28 mouse cellular contexts compared by ENCODE assay signal in the genomic region with DNA sequence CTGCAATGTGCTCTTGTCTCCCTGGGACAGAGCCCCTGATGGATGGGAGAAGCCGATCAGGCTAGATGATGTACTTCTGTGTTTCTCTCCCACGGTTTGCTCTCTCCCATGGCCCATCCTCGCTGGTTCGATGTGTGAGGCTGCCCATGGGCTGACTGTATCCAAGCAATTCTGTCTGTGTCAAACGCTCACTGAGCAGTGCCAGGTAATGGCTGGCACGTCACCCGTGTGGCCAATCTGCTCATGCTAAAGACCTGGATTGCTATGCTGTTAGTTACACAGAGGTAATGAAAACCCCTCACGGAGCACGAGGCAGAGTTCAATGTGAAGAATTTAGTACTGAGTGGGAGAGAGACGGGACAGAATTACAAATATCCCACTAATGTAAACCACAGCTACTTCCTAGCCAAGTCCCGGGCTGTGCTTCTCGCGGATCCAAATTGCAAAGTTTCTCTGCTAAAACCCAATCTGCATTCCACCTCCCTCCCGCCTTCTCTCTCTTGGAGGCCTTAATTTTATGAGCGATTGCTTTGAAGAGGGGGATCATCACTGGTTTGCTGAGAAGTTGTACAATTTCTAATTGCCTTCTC.
DNase-seq lines count a peak whose midpoint lies in the region; ATAC-seq and TF ChIP-seq lines count a peak whose summit lies in the region.
"Had no signal": no experiment of that assay in that cellular context is flagged by ENCODE, and none has a peak within 500 bp of the region (broad histone marks: within the 10 kb centered on the region; RNA-seq: fewer than 3 reads in every experiment).

No protein-coding gene starts in this region.

- TF ChIP-seq POLR2A in brain, embryonic 14.5 days (IDR thresholded peaks at IDR 0.05; ENCODE audit: borderline replicate concordance, extremely low read depth, insufficient read depth, insufficient read length, poor library complexity, severe bottlenecking), result no peak

- H3K27ac ChIP-seq in embryonic facial prominence, embryonic 14.5 days (replicated peaks; ENCODE audit: low read depth, low read length), result no peak overlapping the region
- H3K27ac ChIP-seq in embryonic facial prominence, embryonic 10.5 days (replicated peaks), result no peak overlapping the region
- no peak overlapping the region for H3K27ac ChIP-seq in kidney, embryonic 14.5 days (ENCODE audit: low read depth, low read length)
- H3K27ac ChIP-seq: embryonic facial prominence, embryonic 12.5 days; forebrain, embryonic 10.5 days; forebrain, embryonic 15.5 days; hindbrain, embryonic 10.5 days; hindbrain, embryonic 15.5 days; limb, embryonic 12.5 days; liver, embryonic 15.5 days; midbrain, embryonic 10.5 days; midbrain, embryonic 15.5 days had no signal

- no peak overlapping the region for H3K4me2 ChIP-seq in embryonic facial prominence, embryonic 14.5 days (ENCODE audit: low read depth, low read length)
- H3K4me2 ChIP-seq in kidney, embryonic 14.5 days (replicated peaks; ENCODE audit: low read depth, low read length), result no peak overlapping the region
- H3K4me2 ChIP-seq: embryonic facial prominence, embryonic 12.5 days; forebrain, embryonic 15.5 days; hindbrain, embryonic 15.5 days; limb, embryonic 12.5 days; liver, embryonic 15.5 days; lung, embryonic 14.5 days; midbrain, embryonic 15.5 days had no signal

- H3K4me1 ChIP-seq in embryonic facial prominence, embryonic 14.5 days (ENCODE audit: control insufficient read depth, insufficient read depth, low read length), result no peaks in the 10 kb centered on the region
- H3K4me1 ChIP-seq in embryonic facial prominence, embryonic 10.5 days, result no peaks in the 10 kb centered on the region
- H3K4me1 ChIP-seq in kidney, embryonic 14.5 days (ENCODE audit: control insufficient read depth, insufficient read depth, low read length), result peaks cover 7% of the 10 kb centered on the region; the same call in 1 of the 2 replicates
- H3K4me1 ChIP-seq: embryonic facial prominence, embryonic 12.5 days; forebrain, embryonic 15.5 days; hindbrain, embryonic 10.5 days; limb, embryonic 12.5 days; liver, embryonic 15.5 days; midbrain, embryonic 10.5 days had no signal

- H3K9ac ChIP-seq in embryonic facial prominence, embryonic 14.5 days (ENCODE audit: low read depth, low read length), result no peak overlapping the region
- H3K9ac ChIP-seq in kidney, embryonic 14.5 days (ENCODE audit: low read depth, low read length), result no peak overlapping the region
- H3K9ac ChIP-seq: embryonic facial prominence, embryonic 12.5 days; forebrain, embryonic 15.5 days; hindbrain, embryonic 15.5 days; limb, embryonic 12.5 days; liver, embryonic 15.5 days; lung, embryonic 14.5 days; midbrain, embryonic 15.5 days had no signal

- no peak for TF ChIP-seq CTCF in brain, embryonic 14.5 days (IDR thresholded peaks at IDR 0.05; ENCODE audit: borderline replicate concordance, extremely low read depth, insufficient read depth, insufficient read length)

- H3K4me3 ChIP-seq in embryonic facial prominence, embryonic 14.5 days (ENCODE audit: low read depth, low read length), result no peak overlapping the region
- H3K4me3 ChIP-seq in embryonic facial prominence, embryonic 10.5 days, result no peak overlapping the region
- no peak overlapping the region for H3K4me3 ChIP-seq in kidney, embryonic 14.5 days (ENCODE audit: low read length)
- H3K4me3 ChIP-seq: embryonic facial prominence, embryonic 12.5 days; forebrain, embryonic 10.5 days; forebrain, embryonic 15.5 days; hindbrain, embryonic 10.5 days; hindbrain, embryonic 15.5 days; limb, embryonic 12.5 days; liver, embryonic 15.5 days; midbrain, embryonic 10.5 days; midbrain, embryonic 15.5 days had no signal

- H3K36me3 ChIP-seq in embryonic facial prominence, embryonic 14.5 days (ENCODE audit: control insufficient read depth, insufficient read depth, low read length), result no peaks in the 10 kb centered on the region
- no peaks in the 10 kb centered on the region for H3K36me3 ChIP-seq in embryonic facial prominence, embryonic 10.5 days (replicated peaks)
- H3K36me3 ChIP-seq in kidney, embryonic 14.5 days (ENCODE audit: control insufficient read depth, insufficient read depth, low read length), result no peaks in the 10 kb centered on the region
- H3K36me3 ChIP-seq: embryonic facial prominence, embryonic 12.5 days; forebrain, embryonic 10.5 days; forebrain, embryonic 15.5 days; hindbrain, embryonic 10.5 days; hindbrain, embryonic 15.5 days; limb, embryonic 12.5 days; liver, embryonic 15.5 days; midbrain, embryonic 10.5 days; midbrain, embryonic 15.5 days had no signal

- no peaks in the 10 kb centered on the region for H3K27me3 ChIP-seq in embryonic facial prominence, embryonic 14.5 days (replicated peaks; ENCODE audit: control insufficient read depth, insufficient read depth, low read length)
- no peaks in the 10 kb centered on the region for H3K27me3 ChIP-seq in embryonic facial prominence, embryonic 10.5 days (replicated peaks; ENCODE audit: low read depth, poor library complexity, severe bottlenecking)
- H3K27me3 ChIP-seq in kidney, embryonic 14.5 days (ENCODE audit: control insufficient read depth, insufficient read depth, low read length), result no peaks in the 10 kb centered on the region
- H3K27me3 ChIP-seq: embryonic facial prominence, embryonic 12.5 days; forebrain, embryonic 15.5 days; hindbrain, embryonic 15.5 days; limb, embryonic 12.5 days; liver, embryonic 15.5 days; midbrain, embryonic 15.5 days had no signal

- no peaks in the 10 kb centered on the region for H3K9me3 ChIP-seq in embryonic facial prominence, embryonic 14.5 days (ENCODE audit: control insufficient read depth, low read length)
- no peaks in the 10 kb centered on the region for H3K9me3 ChIP-seq in embryonic facial prominence, embryonic 10.5 days
- H3K9me3 ChIP-seq in kidney, embryonic 14.5 days (ENCODE audit: control insufficient read depth, low read length), result no peaks in the 10 kb centered on the region
- H3K9me3 ChIP-seq: embryonic facial prominence, embryonic 12.5 days; forebrain, embryonic 15.5 days; hindbrain, embryonic 10.5 days; hindbrain, embryonic 15.5 days; midbrain, embryonic 15.5 days had no signal

- WGBS in embryonic facial prominence, embryonic 14.5 days, result 48% methylated on average over 15 of the region's 15 CpGs
- WGBS in embryonic facial prominence, embryonic 10.5 days, result 86% methylated on average over 15 of the region's 15 CpGs
- 45% methylated on average over 15 of the region's 15 CpGs for WGBS in kidney, embryonic 14.5 days

- ATAC-seq in embryonic facial prominence, embryonic 14.5 days (ENCODE audit: low read depth), result no peak
- ATAC-seq in kidney, embryonic 14.5 days (ENCODE audit: low FRiP score, low TSS enrichment), result no peak
- ATAC-seq: CD4-positive, CD25-positive, alpha-beta regulatory T cell, adult 4 months; forebrain, embryonic 15.5 days; inflammation-experienced regulatory T-cells, adult 6 months; midbrain, embryonic 15.5 days had no signal

- DNase-seq in embryonic facial prominence, embryonic 14.5 days (ENCODE audit: low spot score), result peak; percentile 23
- DNase-seq in embryonic facial prominence, embryonic 10.5 days (ENCODE audit: low spot score), result no peak
- peak; percentile 12 for DNase-seq in kidney, postnatal 14 days
- peak; percentile 77 for DNase-seq in Muller cell, postnatal 12 days (ENCODE audit: inconsistent ontology term)
- peak; percentile 24 for DNase-seq in brain, embryonic 14.5 days (ENCODE audit: low read depth)
- DNase-seq in spleen, adult 18-20 months, result no peak
- DNase-seq: adrenal gland, postnatal 25 days; cerebellum, adult 11 months; cerebellum, postnatal 36 days; gastrocnemius, postnatal 14 days; heart, postnatal 14 days; kidney, adult 18-20 months; kidney, postnatal 36 days; lung, embryonic 14.5 days; lung, postnatal 14 days; right cerebral cortex, adult 18-20 months had no signal

Comparison
In these comparisons a context has a peak if more than half of its experiments do, and no peak if none do; other contexts are left out.
1. DNase-seq: peak in embryonic facial prominence, embryonic 14.5 days (single experiment), kidney, postnatal 14 days (single experiment), Muller cell, postnatal 12 days (single experiment) and brain, embryonic 14.5 days (single experiment); none in embryonic facial prominence, embryonic 10.5 days (single experiment) and spleen, adult 18-20 months (0 of 2).